Mouse (Mus musculus): ENCODE results near the gene Zfp709.
"Not testable (repeated sequence)": the region's sequence is repeated elsewhere in the genome, so short reads cannot be mapped to it uniquely, and the experiment has no call there.

The Zfp709 gene

GRCm38 (mm10) chr8:71922567-71923401 lies 41.0 kb downstream of the Zfp709 start:
- in situ Hi-C loops (cut with MboI, MseI): no loop called here

DNA sequence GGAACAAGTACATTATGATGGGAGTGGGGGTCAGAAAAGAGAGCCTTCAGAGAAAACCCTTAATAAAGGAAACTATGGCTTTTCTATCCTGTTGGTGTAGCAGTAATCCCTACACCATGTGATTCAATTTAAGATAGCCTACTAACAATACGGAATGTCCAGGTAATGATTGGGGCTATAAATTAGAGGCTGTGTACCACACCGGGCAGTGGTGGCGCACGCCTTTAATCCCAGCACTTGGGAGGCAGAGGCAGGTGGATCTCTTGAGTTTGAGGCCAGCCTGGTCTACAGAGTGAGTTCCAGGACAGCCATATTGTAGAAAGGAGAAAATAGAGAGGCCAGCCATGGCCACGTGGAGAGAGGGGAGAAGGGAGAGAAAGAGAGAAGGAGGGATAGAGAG lies 44.0 kb downstream of the Zfp709 start:
- in situ Hi-C loops (cut with MboI, MseI): no loop called here

DNA sequence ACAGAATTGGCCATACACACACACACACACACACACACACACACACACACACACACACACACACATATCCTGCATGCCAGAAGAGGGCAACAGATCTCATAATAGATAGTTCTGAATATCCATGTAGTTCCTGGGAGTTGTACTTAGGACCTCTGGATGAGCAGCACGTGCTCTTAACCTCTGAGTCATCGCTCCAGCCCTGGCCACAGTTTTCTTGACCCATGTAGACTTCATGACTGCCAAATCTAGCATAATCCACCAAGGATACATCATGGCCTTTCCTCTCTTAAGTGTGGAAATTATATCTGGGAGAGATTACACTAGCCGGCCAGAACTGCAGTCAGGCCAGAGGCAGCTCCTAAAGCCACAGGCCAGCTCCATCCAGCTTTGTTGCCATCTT lies 44.7 kb downstream of the Zfp709 start:
- in situ Hi-C loops (cut with MboI, MseI): no loop called here

- in situ Hi-C loops (cut with MboI, MseI): no loop called here
Observed at GRCm38 (mm10) chr8:71927779-71928178, 46.0 kb downstream of the Zfp709 start.

- in situ Hi-C loops (cut with MboI, MseI): not testable (repeated sequence)
Observed at GRCm38 (mm10) chr8:71938037-71938436, 56.2 kb downstream of the Zfp709 start.

- in situ Hi-C loops (cut with MboI, MseI): no loop called here
Observed at GRCm38 (mm10) chr8:71940293-71941208, 58.7 kb downstream of the Zfp709 start.

- in situ Hi-C loops (cut with MboI, MseI): no loop called here
Observed at GRCm38 (mm10) chr8:71941776-71942175, 60.0 kb downstream of the Zfp709 start.
